Mouse (Mus musculus) kidney, adult 8-10 months (tissue): ENCODE measurements around the gene Pih1d1.
"Not testable (repeated sequence)": the region's sequence is repeated elsewhere in the genome, so short reads cannot be mapped to it uniquely, and the experiment has no call there.

ENCODE experiments used
- DNase-seq, 2 experiments: peaks; one replicate each; pipeline ENCODE4 v3.0.0; 2022

Pih1d1 gene

DNA sequence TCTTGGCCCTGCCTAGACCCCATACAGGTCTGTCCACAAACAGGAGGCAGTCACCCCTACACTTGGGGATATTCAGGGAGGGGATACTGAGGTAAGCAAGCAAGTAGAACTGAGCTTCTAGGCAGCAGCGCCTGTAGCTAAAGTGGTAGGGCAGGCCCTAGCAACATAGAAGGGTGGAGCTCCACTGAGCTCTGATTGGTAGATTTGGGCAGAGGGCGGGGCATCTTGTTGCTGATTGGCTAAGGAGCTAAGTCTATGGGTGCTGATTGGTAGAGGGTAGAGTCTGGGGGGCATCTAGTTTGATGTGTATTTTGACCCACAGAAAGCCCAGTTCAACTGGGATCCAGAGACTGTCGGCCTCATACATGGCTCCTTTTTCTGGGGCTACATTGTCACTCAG, 15.4 kb downstream of the Pih1d1 start:
- no peak for DNase-seq

DNA sequence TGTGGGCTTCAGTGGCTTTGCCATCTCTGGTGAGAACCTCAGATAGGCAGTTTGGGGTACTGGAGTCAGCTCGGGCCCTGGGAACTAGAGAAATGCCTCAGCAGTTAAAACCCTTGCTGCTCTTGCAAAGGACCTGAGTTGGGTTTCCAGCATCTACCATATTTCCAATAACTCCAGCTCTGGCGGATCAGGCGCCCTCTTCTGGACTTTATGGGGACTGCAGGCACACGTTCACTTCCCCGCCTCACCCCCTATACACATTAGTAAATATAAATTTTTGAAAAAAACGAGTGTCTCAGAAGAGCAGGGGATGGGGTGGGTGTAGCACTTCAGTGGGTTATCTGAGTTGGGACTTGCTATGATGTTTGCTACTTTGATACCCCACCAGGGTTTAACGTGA, 18.9 kb downstream of the Pih1d1 start:
- no peak for DNase-seq

DNA sequence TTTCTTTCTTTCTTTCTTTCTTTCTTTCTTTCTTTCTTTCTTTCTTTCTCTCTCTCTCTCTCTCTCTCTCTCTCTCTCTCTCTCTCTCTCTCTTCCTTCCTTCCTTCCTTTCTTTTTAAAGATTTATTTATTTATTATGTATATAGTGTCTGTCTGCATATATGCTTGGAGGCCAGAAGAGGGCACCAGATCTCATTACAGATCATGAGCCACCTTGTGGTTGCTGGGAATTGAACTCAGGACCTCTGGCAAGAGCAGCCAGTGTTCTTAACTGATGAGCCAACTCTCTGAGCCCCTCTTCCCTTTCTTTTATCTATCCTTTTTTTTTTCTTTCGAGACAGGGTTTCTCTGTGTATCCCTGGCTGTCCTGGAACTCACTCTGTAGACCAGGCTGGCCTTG, 19.7 kb downstream of the Pih1d1 start:
- not testable (repeated sequence) for DNase-seq

DNA sequence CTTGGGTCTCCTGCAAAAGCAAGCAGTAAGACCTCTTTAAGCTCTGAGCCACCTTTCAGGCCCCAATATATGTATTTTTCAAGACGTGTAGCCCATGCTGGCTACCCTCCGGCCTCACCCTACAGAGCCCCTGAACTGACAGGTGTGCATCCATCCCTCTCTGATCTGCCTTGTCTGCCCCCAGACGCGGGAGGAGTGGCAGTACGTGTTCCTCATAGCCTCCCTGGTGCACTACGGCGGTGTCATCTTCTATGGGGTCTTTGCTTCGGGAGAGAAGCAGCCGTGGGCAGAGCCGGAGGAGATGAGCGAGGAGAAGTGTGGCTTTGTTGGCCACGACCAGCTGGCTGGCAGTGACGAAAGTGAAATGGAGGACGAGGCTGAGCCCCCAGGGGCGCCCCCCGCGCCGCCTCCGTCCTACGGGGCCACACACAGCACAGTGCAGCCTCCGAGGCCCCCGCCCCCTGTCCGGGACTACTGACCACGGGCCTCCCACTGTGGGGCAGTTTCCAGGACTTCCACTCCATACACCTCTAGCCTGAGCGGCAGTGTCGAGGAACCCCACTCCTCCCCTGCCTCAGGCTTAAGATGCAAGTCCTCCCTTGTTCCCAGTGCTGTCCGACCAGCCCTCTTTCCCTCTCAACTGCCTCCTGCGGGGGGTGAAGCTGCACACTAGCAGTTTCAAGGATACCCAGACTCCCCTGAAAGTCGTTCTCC, 20.6 kb downstream of the Pih1d1 start:
- DNase-seq = no peak

DNA sequence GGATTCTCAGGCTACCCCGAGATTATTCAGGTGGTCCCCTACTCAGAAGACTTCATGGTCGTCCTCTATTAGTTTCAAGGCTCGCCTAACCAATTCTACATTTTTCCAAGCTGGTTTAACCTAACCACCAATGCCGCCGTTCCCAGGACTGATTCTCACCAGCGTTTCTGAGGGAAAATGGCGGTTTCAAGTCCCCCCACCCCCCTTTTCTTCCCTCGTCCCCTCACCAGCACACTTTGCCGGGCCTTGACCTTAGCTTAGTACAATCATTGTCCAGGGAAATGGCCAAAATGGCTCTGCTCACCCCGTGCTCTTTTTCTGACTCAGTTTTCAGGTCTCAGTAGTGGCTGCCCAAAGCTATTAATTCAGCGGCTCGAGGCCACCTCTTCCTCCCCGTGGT, 21.3 kb downstream of the Pih1d1 start:
- DNase-seq = no peak

DNA sequence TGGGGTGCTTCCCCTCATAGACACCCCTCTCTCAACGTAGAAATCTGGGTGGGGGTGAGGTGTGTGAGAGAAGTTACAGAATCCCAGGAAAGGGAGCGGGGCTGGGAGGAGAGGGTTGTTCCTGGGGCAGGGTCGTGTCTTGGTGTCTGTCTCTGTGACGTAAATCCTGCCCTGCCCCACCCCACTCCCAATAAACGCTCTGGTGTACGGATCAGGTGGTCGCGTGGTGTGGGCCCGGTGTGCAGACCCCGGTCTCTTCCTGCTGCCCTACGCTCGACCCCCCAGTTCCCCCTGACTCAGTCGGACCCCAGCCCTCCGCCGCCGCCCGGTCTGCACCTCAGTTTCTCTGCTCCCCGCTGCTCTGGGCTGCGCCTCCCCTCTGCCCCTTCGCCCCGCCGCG, 21.8 kb downstream of the Pih1d1 start:
- DNase-seq = no peak

DNA sequence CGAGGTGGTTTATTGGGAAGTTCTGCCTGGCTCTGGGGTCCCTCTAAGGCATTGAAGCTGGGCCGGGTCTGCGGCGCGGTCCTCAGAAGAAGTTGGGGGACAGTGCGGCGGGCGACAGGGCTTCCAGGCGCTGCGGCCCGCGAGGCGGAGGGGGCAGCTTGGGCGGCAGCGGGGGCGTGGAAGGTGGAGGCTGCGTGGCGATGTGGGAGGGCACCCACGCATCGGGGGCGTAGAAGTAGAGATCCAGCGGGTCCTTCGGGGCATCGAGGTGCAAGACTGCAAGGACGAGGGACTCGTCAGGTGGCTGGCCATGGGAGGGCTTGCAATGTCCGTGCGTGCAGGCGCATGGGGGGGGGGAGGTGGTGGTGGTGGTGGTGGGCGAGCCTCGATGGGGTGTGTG, 22.3 kb downstream of the Pih1d1 start:
- DNase-seq = no peak

DNA sequence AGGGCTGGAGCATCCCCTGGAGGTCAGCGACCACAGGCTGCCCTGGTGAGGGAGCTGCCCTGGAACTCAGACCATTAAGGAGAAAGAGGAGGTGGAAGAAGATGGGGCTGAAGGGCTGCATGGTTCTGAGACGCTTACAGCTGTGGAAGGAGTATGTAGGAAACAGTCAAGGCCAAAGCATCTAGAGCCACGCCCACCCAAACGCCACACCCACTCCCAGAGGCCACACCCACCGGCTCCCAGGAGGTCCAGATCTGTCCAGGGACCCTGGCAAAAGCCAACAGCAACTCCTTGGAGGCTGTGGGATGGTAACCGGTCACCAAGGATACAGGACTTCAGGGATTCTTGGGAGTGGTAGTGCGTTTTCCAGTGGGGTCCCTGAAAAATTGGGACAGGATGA, 24.4 kb downstream of the Pih1d1 start:
- no peak for DNase-seq

DNA sequence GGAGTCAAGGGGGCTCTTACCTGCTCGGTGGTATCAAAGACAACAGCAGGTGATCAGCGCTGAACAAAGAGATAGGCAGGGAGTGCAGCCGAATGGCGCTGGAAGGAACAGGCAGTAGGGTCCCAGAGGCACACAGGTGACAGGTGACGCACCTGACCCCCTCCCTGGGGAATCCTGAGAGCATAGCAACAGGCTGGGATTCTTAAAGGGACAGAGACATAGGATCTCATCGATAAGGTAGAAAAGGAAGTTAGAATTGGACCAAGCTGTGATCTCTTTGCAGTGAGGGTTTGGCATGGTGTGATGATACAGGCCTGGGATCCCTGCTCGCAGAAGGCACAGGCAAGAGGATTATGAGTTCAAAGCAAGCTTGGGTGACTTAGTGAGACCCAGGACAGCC, 25.4 kb downstream of the Pih1d1 start, which contains the start of gene Gfy:
Gfy (minus strand) TSS at position 101 of the 400 bp plus-strand sequence.
- no peak for DNase-seq

DNA sequence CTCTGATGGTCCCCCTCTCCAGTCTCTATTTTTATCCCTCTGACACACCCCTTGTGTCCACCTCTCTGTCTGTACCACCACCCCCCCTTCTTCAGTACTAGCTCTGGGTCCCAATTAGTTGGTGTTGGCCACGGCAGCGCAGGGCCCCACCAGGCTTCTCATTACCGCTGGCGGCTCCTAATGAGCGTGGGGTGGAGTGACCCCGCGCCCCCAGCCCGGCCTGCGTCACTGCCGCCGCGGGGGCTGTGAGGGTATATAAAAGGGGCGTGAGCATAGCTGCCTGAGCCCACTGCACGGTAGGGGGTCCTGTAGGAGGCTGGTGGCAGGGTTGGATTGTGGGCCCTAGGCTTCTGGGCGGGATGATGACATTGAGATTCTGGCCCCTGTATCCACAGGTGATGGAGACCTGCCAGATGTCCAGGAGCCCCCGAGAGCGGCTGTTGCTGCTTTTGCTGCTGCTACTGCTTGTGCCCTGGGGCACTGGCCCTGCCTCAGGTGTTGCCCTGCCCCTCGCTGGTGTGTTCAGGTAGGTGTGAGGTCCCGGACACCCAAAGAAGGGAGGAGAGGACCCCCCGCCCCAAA, 26.9 kb downstream of the Pih1d1 start, which contains the start of gene Pth2:
Pth2 (plus strand) TSS at position 100 of the 582 bp plus-strand sequence.
- no peak for DNase-seq

DNA sequence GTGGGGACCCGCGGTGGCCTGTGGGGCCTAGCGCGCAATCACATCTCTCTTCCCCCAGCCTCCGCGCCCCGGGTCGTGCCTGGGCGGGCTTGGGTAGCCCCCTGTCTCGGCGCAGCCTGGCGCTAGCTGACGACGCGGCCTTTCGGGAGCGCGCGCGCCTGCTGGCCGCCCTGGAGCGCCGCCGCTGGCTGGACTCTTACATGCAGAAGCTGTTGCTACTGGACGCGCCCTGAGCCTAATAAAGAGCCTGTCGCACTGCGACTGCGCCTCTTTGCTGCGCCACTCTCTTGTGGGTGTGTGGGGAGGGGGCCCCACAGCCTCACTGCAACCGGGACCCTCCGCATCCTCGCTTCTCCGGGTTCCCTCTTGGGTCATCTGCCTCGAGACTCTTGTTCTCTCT, 27.4 kb downstream of the Pih1d1 start:
- DNase-seq = no peak

DNA sequence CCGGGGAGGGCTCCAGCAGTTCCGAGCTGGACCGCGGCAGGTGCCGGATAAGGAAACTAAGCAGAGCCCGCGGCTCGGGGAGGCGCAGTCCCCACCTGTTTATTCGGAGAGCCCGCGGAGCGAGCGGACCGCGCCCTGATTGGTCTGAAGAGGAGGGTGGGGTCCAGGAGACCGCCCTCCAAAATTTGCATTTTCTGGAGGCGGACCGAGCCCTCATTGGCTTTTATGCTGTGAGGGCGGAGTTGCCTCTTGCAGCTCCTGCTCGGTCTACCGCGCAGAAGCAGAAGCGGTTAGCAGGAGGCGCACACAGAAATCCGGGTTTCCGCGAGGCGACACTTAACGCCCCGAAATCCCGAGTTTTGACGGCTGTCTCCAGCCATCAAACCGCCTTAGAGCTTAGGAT, 28.1 kb downstream of the Pih1d1 start:
- DNase-seq = peak; percentile 92 to 93

DNA sequence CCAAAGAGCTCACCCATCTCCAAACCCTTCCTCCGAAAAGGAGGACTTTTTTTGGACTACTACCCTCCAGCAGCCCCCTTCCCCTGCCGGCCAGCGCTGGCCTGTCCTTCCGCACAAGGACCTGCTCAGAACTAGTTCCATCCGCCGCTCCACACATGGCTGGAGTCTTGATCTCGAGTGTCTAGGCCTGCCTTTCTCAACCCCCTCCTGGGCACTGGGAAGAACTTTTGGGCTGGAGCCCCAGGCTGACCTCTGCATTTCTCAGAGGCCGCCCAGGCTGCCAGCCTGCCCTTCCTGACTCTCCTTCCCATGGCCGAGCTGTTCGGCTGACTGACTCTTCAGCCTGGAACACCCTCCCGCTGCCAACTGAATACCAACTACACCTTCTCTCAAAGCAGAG, 28.5 kb downstream of the Pih1d1 start:
- DNase-seq = peak; percentile 22 to 39

DNA sequence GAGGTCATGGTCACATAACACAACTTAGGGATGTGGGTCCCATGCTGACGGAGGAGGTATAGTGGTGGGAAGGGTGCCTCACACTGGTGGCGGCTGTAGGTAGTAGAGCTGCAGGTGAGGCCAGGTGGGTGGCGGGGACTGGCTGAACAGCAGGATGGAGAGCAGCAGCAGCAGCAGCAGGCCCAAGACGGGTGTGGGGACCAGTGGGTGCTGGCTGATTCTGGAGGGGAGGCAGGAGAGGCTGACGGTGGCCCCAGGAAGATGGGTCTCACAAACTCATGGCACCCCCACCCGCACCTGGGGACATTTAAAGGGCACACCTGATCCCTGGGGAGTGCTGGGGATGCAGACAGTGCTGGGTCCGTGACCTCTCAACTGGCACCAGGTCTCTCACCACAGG, 29.6 kb downstream of the Pih1d1 start:
- no peak for DNase-seq

DNA sequence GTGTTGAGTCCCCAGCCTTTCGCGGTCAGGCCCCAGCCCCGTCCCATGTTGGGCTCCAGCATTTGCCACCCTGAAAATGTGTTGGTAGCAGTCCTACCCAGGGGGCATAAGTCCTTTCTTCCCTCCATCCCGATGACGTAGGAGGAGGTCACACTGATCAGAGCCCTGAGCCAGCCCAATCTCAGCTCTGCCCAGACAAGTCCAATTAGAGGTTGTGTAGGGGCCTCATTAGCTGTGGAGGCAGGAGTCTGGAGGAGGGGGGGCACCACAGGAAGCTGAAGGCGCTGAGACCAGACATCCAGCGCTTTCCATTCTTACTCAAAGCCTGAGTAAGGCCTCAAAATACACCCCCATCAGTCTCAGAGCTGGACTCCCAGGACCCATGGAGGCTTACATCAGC, 31.8 kb downstream of the Pih1d1 start:
- no peak for DNase-seq

DNA sequence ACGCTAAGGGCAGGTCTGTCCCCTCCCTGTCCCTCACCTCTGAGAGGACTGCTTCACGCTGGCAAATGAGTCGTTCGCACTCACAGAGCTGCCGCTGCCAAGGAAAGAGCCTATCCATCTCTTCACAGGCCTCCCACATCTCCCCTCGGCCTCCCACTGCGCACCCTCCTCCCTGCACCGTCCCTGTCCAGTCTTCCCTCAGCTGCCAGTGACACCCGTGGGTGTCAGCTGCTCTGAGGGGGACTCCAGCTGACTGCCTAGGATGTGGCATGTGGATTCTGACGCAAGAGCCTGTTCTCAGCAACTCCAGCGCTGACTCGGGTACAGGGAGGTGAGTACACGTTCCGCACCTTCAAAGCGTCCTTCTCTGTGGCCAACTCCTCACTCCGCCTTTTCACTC, 35.5 kb downstream of the Pih1d1 start:
- DNase-seq = no peak

DNA sequence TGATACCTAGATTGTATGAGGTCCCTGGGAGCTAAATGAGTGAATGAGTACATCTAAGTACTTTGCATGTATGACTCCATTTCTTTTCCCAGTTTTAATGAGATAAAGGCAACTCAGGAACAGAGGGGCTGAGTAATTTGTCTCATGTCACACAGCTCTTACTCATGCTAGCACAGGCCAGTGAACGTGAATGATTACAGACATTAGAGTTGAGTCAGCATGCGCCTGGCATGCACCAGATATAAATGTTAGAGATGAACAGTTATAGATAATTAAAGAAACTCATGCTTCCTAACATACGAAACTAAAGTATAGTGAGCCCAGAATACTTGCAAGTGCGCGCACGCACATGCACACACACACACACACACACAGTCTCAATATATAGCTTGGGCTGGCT, 36.1 kb downstream of the Pih1d1 start:
- no peak for DNase-seq

DNA sequence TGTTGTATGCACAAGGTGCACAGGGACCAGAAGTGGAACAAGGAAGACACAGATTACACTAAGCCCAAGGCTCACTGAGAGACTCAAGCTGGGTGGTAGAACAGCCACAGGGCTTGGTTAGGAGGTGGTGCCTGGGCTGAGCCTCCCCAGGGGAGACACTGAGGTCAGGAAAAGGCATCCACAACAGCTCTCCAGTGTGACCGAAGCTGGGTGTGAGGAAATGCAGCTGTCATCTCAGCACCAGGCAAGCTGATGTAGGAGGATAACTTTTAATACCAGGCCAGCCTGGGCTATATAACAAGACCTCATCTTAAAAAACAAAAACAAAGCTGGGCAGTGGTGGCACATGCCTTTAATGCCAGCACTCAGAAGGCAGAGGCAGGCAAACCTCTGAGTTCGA, 37.1 kb downstream of the Pih1d1 start:
- no peak for DNase-seq

DNA sequence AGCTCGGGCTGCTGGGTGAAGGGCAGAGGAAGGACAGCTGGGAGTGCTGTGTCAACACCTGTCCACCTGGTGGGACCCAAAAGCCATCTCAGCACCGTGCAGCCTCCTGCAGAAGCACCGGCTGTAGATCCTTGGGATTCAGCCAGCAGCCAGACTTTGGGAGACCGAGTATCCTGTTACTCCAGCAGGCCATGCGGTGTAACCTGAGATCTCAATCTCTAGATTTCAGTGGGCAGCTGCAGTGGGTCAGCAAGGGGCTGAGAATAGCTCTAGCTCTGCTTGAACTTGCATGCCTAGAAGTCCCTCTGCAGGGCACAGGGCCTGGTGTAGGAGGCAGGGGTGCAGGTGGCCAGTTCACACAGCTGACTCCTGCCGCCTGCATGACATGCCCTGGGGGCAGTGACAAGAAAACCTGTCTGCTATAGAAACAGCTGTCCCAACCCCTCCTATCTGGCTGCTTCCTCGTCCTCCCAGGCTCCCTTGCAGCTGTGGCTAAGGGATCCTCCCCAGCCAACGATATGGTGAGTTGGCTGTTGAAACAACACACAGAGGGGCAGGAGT, 37.8 kb downstream of the Pih1d1 start:
- DNase-seq = no peak

DNA sequence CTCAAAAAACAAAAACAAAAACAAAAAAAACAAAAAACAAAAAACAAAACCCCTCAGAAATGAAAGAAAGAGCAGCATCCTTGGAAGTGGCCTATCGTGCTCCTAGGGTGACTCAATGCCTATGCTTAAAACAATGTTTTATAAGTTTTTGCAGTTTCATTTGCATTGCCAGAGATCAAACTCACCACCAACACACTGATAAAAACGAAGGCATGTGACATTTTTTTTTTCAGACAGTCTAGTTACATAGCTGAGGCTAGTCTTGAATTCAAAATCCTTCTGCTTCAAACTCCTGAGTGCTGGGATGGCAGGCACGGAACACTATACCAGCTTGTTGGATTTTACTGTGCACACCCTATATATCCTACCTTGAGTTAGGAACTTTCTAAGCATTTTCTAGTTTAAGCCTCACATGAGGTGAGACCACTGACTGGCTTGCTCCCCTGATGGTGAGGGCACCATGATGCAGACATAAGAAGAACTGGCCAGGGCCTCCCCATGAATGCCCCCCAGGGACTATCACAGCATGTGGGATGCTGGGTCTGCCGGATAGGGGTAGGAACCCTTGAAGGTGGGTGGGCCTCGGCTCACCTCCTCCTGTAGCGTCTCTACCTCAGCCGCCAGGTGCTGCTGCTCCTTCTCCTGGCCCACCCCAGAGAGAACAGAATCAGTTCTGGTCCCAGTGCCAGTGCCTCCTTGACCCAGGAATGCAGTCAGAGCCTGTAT, 38.6 kb downstream of the Pih1d1 start:
- DNase-seq = no peak

DNA sequence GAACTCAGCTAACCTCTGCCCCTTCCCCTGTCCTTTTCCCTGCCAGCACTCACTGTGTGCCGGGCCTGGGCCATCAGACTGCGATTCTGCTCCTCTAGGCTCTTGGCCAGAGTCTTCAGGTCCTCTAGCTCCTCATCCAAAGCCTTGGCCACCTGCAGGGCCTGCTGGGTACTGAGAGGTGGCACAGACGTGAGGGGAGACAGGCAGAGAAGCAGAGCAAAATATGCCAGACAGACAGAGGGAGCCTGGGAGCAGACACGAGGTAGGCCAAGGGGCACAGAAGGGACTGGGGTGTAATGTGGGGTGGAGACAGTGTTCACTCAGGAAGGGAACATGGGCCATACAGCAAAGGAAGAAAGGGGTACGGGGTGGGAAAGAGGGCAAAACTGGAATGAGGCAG, 39.3 kb downstream of the Pih1d1 start:
- DNase-seq = no peak

DNA sequence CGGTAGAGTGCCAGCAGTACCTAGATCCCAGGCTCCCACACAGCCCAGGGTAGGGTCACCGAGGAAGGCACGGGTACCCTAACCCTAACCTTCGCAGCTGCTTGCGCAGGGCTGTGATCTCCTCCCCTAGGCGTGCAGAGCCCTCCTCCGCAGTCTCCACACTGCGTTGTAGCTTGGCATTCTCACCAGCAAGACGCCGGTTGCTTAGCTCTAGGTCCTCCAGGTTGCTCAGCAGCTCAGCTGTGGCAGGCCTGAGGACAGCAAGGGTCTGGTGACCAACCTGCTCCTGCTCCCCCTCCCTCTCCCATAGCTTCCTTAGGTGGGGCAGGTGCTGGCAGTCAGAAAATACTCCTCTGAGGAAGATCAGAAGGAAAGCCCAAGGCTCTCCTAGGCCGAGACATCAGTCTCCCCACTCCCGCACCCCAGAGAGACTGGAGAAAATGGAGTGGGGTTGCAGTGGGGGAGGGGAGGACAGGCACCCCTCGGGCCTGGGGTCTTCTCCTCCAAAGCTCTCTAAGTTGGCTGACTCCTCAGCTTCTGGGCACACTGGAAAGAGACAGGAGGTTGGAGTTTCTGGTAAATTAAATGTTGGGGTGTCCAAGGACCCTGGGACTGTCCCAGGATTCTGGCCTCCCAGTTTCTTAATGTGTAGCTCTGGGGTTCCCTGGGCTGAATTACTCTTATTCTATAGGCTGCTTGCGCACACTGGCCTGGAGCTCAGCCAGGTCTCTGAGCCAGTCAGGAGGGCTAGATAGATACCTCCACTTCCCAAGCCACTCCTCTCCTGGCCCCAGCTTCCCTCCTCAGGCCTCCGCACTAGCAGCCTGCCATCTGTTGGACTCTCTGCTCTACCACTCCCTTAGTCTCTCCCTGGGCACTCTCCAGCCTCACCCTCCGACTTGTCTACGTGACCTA, 40.0 kb downstream of the Pih1d1 start:
- DNase-seq = no peak
